Mouse (Mus musculus) left cerebral cortex, adult 9 months (tissue): ENCODE measurements around the gene Olfr1346.
"Not testable (repeated sequence)": the region's sequence is repeated elsewhere in the genome, so short reads cannot be mapped to it uniquely, and the experiment has no call there.

Source experiments
- DNase-seq, 2 experiments: peaks; one replicate each; pipeline ENCODE4 v3.0.0; 2022; ENCODE audit warnings: low spot score in 2 of 2

Gene Olfr1346

DNA sequence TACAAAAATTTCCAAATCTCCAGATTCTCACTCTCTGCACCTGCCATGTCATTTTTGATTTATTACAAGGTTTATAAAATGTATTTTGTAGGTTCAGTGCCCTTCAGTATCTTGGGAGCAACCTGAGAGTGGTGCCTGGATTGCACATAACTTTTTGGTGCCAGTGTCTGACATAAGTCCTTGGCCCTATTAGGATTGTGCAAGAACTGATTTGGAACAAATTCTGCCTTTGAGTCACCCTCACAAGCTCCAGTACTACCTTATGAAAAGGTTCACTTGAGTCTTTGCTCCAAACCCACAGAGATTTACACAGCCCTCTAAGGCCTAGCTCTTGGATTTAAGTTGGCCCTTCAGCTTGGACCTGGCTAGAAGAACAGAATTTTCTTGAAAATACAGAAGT, at the start of gene Olfr1346:
Gene Olfr1346 (plus strand): TSS at position 151 of the 400 bp plus-strand sequence.
- no peak for DNase-seq

DNA sequence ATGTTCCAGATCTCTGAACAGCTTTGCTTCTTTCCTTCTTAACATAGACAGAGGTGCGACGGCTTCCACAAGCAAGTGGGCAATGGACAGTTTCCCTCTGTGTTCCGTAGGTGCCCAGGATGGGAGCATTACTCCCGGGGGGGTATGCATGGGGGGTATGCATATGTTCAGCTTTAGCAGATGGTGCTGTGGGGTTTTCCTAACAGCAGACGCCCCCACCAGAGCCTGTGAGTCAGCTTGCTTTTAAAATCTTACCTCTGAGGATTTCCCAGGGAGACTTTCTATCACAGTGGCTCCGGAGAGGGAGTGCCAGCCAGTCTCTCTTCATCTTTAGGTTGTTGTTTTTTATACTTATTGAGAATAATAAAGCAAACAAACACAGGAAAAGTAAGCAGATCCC, 47.0 kb upstream of the Olfr1346 start:
- DNase-seq, result peak in 1 of 2 experiments; percentile 40

DNA sequence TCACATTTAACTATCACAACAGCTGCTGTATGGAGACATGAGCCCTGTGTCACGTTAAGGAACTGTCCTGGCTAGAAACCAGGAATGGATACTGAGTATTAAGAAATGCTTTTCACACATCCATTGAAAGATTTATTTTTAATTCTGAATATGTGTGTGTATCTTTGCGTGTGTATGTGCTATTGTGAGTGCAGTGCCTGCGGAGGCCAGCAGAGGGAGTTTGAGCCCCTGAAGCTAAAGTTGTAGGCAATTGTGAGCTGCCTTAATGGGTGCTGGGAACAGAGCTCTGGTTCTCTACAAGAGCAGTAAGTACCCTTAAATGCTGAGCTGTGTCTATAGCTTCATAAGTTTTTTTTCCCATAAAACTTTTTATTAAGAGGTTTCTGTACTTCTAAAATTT, 37.5 kb upstream of the Olfr1346 start:
- no peak for DNase-seq

DNA sequence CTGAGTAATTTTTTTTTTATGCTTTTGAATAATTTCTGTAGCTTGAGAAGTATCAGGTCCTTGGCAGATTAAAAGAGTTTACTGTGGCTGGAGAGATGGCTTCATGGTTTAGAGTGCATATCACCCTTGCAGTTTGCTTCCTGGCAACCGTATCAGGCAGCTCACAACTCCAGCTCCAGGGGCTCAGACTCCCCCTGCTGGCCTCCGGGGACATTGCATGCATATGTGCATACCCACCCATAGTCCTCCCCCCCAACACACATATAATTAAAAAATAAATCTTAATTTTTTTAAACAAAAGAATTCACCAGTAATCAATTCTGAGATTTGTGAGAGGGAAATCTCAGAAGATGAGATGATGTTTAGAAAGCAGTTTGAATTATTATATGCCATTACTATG, 36.6 kb upstream of the Olfr1346 start:
- DNase-seq, result no peak

DNA sequence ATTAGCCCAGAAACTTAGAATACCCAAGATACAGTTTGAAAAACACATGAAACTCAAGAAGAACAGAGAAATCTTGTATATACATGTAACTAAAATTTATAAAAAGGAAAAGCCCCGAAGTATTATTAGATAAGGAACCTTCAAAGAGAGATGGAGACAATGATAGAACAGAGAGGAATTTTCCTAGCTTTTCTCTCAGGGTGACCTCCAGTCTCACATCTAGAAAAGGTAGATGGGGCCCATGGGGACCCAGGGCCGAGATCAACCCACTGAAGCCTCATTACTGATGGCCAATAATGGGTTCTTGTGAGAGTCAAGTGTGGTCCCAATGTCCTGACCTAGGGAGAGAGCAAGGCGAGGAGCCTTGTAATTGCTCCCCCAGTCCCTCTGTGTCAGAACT, 28.5 kb upstream of the Olfr1346 start, which contains the start of gene Olfr1344:
Gene Olfr1344 (plus strand): TSS at position 301 of the 400 bp plus-strand sequence.
- no peak for DNase-seq

DNA sequence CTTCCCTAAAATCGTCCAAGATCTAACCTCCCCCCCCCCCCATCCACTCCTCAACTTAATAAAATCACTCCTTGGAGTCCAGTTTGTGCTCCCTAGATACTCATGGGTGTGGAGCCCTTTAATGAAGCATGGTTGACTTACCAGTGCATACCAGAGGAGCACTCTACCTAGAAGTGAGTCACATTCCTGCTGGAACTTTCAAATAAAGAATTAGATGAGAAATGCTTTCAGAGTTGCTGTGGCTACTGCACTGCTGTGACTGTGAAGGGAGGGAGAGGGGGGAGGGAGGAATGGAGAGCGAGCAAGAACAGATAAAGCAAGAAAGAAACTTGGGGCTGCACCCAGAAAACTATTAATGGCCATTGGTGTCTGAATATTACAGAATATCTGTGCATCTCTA, 25.7 kb upstream of the Olfr1346 start:
- DNase-seq, result no peak

DNA sequence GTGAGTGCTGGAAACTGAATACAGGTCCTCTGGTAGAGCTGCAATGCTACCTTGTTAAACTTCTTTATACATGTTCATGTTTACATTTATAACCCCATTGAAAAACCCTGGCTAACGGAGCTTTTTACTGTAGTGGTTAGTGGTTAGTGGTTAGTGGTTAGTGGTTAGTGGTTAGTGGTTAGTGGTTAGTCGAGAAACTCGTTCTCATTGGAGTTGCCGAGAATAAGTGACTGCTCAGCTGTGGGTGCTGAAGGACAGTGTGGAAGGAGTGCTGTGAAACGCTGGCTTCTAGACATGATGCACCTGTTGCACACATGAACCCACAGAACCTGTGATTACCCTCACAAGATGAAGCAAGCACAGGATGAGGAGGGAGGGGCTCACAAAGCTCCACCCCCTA, 19.1 kb upstream of the Olfr1346 start:
- no peak for DNase-seq

DNA sequence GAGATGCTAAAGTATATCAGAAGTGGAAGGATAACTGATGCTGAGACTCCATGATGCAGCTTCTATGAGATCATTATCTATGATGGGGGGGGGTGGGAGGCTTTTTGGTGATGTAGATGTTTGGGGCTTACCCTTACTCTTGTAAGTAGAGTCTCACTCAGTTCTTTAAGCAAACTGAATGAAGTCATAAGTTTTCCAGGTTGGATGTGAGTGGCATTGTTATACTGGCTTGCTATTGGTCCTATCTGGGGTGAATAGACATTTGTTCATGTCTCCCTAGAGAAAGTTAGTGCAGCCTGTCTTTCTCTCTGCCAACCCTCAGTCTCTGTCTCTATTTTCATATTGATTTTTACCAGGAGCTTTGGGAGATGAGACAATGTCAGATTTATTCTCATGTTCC, 11.0 kb upstream of the Olfr1346 start, which contains the start of gene Olfr1336:
Gene Olfr1336 (plus strand): TSS at position 301 of the 400 bp plus-strand sequence.
- no peak for DNase-seq

DNA sequence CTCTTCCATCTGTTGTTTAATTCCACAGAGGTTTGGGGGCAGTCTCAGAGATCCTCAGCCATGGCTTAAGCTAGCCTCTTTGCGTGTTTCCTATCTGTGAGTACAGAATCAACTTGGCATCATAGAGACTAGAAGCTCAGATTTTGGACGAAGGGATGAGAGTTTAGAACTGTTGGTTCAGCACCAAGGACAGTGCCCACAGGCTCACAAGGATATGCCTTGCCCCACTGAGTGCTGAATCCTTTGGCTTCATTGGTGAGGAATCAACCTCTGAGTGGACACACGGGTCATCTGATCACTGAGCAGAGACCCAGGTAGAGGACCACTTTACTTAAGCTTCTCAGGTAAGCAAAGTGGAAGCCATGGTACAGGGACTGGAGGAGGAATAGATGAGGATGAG, 10.5 kb upstream of the Olfr1346 start:
- DNase-seq, result no peak

DNA sequence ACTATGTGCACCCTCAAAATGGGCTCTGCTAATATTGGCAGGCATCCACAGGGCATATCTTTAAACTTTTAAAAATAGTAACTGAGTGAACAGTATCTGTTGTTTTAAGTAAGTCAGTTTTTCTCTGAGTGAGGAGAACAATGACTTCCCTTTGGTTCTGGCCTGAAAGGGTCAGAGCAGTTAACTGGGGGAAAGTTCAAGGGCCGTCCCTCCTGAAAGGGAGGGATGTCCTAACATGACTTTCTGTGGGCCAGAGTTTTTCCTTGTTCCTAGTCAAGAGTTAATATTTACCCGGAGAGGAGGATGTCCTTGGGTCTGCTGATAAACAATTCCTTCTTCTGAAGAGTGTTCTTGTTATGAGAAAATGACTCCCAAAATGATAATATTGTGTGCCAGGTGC, 10.7 kb downstream of the Olfr1346 start:
- not testable (repeated sequence) for DNase-seq

DNA sequence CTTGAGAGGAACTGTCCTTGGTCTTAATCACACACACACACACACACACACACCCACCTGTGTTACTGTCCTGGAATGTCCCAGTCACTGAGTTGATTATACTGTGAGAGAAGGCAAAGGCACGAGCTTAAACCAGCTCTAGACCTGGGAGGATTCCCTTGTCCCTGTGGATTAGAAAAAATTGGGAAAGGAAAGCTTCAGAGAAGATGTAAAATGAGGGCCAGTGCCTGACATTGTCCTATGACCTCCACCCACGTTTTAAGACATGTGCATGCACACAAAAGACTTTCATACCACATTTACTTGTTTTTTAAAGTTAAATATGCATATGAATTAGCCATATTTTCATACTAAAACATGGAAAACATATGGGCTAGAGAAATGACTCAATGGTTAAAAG, 19.9 kb downstream of the Olfr1346 start, which contains the start of gene Olfr5:
Gene Olfr5 (minus strand): TSS at position 101 of the 400 bp plus-strand sequence.
- no peak for DNase-seq

DNA sequence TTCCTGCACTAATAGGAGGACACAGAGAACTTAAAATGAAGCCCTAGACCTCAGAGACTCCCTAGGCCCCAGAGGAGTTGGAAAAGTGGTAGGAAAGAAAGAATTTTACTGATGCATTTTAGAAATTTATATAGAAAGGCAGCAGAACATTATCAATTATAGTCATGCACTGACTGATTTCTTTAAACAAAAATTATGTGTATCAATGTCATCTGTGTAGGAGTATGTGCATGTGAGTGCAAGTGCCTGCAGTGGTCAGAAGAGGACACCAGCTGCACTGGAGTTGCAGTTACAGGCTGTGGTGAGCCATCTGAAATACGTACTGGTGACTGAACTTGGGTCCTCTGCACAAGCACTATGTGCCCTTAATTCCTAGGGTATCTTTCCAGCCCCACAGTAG, 32.8 kb downstream of the Olfr1346 start, which contains the start of gene Olfr1347:
Gene Olfr1347 (minus strand): TSS at position 101 of the 400 bp plus-strand sequence.
- no peak for DNase-seq

DNA sequence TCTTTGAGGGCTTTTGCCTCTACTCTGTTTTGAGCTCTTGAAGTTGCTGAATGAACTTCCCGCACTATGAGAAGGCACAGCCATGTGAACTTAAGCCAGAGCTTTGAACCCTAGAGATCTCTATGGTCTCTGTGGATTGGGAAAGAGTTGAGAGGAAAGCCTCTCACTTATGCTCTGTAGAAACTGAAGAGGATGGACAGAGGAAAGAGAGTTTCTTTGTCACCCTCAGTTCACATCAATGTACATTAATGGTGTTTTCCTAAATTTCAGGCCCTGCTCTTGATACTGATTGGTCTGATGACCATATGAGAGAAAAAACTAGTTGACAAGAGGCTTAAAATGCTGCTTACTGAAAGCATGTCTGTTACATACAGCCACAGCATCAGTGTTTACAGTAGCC, 41.7 kb downstream of the Olfr1346 start, which contains the start of gene Olfr1348:
Gene Olfr1348 (minus strand): TSS at position 101 of the 400 bp plus-strand sequence.
- DNase-seq, result no peak

DNA sequence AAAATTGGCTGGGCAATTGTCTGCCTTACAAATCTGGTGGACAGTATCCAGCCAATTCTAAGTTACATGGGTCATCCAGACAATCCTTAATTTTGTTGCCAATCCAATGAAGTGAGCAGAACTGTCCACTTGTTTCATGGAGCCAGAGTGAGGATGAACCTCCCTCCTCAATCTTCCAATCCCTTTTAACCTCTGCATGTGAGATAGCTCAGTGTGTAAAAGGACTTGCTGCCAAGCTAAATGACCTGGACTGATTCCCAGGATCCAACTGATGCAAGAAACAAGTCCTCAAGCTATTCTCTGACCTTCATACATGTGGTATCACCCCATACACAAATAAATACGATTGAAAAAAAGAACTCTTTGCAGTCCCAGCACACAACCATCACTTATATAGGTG, 54.8 kb downstream of the Olfr1346 start:
- DNase-seq, result no peak

DNA sequence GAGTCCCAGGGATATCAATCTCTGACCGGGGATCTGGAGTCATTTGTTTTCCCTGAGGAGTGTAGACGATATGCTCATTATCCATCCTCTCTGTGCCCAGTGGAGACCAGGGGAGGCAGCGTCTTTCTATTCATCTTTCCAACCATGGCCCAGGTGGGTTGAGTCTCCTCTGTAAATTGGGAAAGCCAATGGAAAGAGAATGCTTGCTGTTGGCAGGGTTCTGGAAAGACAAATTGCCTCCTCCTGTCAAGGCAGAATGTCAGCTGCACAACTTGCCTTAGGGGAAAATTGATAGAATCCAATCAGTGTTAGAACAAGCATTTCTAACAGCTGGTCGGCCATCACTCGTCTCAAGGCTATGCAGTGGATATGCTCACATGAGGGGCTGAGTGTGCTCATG, 55.9 kb downstream of the Olfr1346 start, which contains the start of gene Olfr1349:
Gene Olfr1349 (minus strand): TSS at position 101 of the 400 bp plus-strand sequence.
- DNase-seq, result no peak

DNA sequence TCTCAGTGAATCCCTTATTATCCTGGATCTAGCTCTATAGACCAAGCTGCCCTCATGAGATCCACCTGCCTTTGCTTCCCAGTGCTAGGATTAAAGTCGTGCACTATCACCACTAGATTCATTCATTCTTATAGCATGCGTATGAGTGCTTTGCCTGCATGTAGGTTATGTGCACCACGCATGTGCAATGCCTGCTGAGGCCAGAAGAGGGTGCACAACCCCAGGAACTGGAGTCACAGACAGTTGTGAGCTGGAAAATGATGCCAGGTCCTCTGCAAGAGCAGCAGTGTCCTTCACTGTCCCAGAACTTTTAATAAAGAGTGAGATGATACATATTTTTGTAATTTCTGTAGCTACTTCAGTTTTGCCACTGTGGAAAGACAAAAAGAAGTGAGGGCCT, 58.1 kb downstream of the Olfr1346 start:
- DNase-seq, result no peak

DNA sequence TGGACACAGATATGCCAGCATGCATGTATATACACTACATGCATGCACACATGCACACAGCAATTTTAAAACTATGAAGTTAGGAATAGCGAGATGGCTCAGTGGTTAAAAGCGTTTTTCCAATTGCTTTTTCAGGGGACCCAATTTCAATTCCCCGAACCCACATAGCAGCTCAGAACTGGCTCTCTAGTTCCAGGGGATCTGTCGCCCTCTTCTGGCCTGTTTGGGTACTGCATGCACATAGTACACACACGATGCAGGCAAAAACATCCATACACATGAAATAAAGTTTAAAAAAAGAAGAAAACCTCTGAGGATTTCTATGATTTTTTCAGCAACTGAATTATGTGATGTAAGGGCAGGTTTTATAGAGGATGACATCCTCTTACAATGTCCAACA, 59.2 kb downstream of the Olfr1346 start:
- DNase-seq, result no peak
